Mouse (Mus musculus) cerebellum, adult 9-11 months (tissue): ENCODE measurements at regions not wholly inside any gene's neighbourhood (a gene's known extent, or its start where the extent isn't known, plus 50 kb on each side); places are given as distances from the start of the nearest gene placed in this dataset.

Experiments
- DNase-seq: peaks from one replicate; pipeline ENCODE4 v3.0.0; 2022

DNA sequence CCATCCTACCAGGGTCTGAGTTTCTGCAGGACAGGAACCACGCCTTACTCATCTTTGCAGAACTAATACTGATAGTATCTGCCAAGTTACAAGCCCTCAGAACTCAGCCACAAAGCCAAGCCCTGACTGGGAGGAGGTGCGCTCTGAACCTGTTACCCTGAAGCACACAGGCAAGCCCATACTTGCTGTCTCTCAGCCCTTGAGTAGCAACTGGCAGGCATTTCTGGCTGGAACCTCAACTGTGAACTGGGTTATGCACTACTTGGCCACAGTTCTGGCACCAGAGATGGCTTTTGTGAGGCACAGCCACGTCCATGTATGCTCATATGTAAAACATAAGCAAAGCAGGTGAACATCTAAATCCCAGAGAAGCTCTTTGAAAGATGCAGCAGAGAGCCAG is 179.7 kb upstream of the Nfe2l3 start:
- DNase-seq = no peak

DNA sequence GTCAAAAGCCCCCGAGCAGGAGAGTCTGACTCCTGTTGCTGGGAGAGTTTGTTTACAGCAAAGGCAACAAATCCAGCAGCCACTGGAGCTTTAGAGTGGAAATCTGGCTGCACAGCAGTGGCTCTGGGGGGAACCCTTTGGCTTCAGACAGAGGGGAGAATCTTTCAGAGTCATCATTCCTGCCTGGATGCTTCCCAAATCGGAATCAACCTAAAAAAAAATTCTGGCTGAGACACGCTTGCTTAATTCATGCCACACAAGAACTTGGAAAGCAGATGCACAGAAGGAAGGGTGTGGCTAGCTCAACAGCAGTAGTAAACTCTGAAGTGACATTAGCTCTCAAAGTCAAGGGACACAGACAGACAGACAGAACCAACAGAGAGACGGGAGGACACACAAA is 175.8 kb upstream of the Nfe2l3 start:
- no peak for DNase-seq

DNA sequence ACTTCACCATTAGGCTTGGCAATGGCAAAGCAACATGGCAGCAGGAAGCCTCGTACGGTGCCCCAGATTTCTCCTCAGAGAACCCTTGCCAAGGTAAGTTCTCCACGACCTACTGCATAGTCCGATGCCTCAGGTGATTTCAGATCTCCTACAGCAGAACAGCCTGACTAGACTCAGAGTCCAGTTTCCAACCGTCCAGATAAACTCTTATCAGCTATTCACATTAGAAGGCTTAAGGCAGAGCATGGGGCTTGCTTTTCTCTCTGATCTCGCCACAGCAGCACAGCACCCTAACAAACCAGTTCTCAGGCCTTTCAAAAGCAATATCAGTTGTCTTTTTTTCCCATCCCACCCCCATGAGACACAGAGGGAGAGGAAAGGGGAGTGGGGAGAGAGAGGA is 174.9 kb upstream of the Nfe2l3 start:
- no peak for DNase-seq

DNA sequence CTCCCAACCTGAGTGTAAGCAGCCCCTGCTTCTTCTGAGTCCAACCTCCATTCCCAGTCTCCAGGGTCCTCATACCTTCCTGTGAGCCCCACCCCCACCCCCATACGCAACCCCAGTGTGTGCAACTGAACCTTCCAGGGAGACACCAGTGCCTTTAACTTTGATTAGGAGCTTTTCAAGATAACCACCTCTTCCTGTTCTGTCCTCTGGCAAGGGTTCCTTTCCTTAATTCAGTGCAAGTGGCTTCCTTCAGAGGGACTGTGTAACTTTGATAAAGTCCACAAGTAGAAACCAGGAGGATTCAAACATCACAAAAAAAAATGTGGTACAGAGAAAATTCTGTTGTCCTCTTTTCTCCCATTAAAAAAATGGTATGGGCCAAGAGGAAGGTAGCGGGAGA is 174.2 kb upstream of the Nfe2l3 start:
- no peak for DNase-seq

DNA sequence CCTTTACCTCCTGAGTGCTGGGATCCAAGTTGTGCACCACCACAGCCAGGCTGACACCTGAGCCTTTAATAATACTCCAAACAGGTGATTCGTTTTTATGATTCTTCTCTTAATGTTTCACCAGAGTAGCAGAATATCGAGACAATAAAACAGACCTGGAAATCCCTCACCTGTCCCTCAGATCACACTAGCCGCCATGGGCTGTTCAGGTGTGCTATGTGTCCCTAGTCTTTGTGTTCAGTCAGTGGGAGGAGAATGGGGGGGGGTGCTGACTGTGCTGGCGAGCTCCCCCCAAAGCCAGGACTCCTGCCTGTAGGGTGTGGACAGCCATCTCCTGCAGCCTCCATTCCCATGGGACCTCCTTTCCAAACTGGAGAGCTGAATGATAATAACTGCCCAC is 168.9 kb upstream of the Nfe2l3 start:
- no peak for DNase-seq

DNA sequence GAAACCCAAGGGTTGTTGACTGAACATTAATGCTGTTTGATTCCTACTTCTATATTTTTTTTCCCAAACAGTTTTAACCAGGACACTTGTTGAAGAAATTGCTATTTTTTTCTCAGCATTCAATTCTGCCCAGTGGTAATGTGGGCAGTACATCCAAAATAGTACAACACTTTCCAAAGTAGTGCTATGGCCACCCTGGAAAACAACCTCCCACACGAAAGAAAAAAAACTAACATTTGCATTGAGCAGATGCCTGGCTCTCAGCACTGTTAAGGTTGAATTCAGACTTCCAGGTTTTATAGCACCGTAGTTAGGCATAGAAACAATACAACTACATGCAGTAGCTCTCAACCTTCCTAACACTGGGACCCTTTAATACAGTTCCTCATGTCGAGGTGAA is 167.1 kb upstream of the Nfe2l3 start:
- DNase-seq = no peak

DNA sequence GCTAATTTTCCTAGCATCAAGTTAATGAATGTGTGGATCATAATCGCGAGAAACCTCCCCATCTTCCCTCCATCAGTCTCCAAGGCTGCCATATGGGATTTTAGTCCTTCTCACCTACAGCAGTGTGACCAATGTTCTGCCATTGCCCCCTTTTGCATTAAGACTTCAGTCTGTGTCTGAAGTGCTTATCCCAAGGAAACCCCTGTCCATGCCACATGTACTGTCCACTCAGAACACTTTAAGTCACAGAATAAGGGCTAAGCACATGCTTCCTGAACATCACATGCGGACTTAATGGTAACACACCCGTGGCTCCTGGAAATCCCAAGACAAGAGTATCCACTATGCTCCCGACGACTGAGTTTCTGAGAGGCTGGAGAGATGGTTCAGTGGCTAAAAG is 165.7 kb upstream of the Nfe2l3 start:
- no peak for DNase-seq

DNA sequence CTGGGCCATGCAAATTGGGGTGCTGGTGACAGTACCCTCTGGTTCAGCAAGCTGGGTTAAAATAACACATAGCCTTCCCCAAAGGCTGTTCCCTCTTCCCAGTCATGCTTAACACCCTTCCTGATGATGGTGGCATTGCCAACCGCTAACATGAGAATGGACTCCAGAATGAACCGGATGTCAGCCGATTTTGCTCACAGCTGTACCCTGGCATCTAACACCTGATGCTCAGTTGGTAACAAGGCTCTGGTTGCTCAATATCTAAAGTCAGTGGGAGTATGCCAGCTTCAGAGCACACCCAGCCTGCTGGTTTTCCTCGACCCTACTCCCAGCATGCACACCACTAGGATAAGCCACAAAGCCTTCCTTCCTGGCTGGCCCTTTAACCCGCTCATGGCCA is 164.6 kb upstream of the Nfe2l3 start:
- DNase-seq = no peak

DNA sequence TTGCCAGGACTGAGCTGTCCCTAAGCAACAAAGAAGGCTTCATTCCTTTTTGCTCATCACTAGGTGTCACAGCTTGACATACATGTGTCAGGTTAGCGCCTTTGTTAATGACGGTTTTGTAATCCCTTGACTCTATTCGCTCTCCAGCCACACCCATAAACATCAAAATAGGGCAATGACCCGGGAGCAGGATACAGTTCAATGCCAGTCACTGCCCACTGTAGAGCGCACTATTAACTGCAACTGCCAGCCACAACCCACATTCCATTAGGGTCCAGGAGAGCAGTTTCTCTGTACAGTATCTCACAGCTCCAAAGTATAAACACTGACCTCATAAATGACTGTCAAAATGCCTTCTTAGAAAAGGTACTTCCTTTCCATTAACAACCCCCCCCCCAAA is 163.5 kb upstream of the Nfe2l3 start:
- no peak for DNase-seq

DNA sequence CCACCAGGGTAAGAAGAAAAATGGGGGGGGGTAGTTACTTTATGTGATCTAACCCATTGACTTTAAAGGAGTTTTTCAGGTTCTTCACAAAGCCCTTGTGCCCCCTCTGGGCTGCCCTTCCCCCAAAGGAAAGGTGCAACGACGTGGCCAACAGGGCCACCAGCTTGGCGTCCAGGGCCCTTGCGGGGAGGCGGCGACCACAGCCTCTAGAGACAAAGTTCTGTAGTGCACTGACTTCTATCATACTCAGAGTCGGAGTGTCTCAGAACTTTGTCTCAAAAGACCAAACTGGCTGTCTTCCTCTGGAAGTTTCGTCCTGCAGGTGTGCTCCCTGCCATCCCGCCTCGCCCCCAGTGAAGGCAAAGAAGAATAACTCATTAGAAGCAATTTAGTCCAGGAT is 162.9 kb upstream of the Nfe2l3 start:
- DNase-seq = no peak

DNA sequence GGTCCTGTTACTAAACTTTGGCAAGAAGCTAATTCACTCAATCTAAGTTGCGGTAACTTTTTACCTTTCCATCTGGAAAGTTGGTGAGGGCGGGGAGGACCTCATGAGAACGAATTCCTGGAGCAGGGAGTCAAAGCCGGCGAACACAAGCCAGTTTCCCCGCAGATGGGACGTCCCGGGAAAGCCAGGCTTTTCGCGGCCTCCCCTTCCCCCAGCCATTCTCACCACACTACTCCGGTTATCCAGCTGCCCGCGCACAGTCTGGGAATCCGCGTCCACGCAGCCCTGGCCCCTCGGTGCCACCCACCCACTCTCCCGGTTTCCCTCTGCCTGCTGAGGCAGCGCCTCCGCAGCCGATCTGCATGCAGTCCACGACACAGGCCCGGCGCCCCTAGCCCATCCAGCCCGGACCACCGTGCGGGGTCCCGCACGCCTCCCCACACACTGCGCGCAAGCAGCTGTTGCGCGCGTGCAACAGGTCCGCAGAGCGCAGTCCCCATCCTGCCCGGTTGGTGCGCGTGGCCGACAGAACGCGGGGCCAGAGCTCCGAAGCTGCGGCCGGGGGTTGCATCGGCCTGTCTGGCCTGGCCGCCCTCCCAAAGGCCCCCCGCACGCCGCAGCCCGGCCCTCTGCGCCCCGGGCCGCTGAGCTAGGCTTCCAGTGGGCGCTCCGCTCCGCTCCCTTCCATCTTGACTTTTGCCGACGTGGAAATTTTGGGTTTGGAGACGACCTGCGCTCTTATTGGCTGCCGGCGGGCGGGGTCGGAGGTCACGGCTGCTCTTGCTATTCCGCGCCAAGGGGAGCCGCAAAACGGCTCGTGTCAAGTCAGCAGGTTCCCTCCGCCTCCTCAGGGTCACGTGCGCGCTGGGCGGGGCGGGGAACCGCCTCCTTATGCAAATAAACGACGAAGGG is 162.0 kb upstream of the Nfe2l3 start:
- peak; percentile 6 for DNase-seq

DNA sequence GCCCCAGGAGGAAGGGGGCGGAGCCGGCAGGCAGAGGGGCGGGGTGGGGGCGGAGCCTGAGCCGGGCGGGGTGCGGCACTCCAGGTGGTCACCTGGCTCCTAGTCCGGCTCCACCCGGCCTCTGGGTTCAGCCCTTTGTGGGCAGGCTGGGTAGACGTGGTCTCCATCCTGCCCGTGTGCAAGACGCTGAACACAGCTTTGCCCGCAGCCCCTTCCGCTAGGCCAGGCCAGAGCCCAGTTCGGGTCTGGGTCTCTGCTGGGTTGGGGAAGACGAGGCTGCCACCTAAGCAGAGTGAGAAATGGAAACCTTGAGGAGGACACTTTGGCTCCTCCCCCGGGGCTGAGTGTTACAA is 161.4 kb upstream of the Nfe2l3 start:
- no peak for DNase-seq

DNA sequence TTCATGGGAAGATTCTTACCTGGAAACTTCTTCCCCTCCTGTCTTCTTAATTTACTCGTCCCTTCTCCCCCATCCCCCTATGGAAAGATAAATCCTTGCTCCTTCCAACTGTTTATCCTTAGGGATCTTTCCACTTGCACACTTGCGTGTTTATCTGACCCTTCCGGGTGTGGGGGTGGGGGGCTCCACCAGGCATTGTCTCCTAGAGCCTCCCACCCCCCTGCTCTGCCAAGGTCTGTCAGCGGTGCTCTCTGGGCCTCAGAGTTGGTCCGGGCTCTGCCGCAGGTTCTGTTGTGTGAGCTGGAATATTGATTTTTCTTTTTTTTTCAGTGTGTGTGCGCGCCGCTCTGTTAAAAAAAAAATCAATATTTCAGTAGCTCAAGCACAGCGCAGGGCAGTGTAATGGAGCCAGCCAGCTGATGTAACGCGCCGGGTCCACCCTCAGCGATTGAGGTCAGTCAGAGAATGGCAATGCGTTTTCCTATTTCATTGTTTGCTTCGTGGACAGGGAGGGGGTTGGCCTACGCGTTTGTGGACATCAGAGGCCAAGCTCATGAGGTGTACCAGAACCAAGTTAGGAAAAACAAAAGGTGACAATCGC is 160.2 kb upstream of the Nfe2l3 start:
- DNase-seq = no peak

DNA sequence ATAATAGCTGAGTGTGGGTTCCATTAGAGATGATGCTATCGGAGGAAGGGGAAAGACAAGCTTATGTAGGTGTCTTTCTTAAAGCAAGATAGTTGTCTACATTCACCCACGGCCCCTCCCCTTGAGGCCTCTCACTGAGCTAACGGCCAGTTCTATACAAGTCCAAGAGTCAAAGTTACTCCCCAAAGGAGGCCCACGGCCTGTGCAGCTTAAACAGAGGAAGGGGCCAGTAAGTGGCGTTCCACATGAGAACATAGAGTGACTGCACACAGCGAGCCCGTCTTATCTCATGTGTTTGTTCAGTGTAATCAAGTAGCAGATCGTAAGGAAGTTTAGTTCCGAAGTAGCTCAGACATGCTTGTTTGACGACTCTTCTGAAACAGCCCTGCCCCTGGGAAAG is 153.0 kb upstream of the Nfe2l3 start:
- DNase-seq = no peak

DNA sequence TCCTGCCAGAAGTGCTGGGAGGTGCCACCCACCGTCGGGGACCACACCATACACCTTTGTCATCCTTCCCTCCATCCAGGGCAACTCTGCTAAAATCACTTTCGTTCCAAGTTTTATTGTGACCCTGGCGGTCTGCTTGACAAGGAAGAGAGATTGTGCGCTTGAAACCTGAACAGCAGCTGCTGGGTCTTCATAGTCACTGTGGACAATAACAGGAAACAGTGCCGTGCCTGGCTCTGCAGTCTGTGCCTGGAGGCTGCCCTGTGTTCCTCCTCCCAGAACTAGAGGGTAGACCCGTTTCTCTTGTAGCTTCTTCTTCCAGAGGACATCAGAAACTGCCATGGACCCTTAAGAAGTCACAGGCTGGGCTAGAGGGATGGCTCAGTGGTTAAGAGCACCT is 152.2 kb upstream of the Nfe2l3 start:
- no peak for DNase-seq

DNA sequence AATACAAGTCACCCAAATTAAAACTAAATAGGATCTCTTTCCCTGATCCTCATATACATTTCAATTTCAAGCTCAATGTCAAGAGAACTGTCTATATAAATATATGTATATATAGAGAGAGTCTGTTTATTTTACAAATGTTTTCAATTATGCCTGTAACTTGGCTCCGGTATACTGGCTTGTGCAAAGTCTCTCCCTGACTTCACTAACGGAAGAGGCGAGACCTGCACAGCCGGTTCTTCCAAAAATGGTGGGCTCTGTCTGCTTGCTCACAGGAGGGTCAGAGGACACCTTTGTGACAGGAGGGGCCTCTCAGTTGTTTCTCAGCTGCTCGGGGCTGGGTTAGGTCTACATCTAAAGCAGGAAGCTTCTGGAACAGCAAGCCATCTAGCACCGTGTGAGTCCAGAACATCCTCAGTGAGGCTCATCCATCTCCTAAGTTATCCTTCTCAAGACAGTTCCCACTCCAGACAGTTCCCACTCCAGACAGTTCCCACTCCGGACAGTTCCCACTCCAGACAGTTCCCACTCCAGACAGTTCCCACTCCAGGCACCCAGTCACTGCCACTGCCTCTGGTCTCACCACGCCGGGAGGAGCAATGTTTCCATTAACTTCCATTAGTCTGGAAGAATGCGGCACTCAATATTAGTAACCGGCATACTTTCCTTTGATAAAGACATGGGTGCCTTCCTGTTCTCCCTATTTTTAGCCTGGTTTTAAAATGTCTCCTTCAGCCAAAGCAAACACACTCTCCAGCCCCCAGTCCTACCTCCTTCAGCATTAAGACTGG is 148.4 kb upstream of the Nfe2l3 start:
- no peak for DNase-seq

DNA sequence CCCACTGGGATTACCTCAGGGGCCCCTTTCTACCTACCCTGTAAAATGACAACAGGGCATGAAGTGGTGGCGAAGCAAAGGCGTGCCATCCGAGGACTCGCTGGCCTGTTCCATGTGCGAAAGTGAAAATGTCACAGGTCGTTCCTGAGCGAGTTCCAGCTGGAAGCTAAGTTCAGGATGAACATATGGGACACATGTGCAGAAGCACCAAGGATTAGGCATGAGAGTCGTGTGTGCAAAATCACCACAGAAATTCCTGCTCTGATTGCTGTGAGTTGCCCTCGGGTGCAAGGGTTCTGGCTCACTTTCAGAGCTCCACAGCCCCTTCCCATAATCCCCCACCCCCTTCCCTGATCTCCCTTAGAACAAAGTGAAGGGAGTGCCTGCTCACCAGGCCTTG is 147.6 kb upstream of the Nfe2l3 start:
- DNase-seq = no peak

DNA sequence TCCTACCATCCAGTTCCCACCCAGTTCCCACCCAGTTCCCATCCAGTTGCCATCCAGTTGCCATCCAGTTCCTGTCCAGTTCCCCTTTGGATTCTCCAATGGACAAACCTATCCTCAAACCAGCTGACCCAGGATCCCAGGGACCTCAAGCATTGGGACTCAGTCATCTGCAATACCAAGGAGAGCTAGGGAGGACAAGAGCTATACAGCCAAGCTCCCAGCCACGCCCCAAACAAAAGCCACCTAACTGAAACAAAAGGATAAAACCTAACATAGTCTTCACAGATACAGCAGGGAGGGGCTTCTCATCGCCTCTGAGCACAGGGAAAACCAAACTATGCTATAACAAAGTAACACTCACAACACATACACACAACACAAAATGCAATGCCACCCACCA is 145.6 kb upstream of the Nfe2l3 start:
- DNase-seq = no peak

DNA sequence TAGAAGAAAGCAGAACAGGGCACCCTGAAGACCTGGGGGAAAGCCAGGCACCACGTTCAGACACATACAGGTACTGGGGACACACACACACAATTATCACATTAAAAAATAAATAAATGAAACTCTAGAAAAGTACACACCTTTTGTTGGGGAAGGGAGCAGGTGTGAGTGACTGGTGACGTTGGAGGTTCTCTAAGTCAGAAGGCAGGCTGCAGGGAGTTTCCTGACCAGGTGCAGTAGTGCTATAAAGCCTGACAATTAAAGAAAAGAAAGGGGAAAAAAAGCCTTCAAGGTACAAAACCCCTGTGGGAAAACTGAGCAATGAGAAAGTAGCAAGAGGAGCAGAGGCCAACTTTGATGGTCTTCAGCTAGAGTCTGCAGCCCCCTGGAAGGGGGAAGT is 145.1 kb upstream of the Nfe2l3 start:
- no peak for DNase-seq

DNA sequence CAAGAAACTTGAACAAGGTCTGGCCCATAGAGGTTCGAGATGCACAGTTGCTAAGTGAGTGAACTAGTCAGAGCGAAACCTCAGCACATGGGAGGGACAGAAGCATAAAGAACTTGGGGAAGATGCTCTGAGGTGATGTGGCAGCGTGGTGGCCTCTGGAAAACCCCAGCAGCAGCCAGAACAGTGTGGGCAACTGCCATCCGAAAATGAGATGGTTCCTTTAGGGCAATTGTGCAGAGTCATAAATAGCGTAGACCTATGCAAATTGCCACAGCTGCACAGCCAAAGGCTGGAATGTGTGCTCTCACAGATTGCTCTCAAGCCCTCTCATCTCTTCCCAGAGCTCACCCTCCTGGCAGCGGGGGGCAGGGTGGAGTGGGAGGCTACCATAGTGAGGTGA is 144.7 kb upstream of the Nfe2l3 start:
- DNase-seq = no peak

DNA sequence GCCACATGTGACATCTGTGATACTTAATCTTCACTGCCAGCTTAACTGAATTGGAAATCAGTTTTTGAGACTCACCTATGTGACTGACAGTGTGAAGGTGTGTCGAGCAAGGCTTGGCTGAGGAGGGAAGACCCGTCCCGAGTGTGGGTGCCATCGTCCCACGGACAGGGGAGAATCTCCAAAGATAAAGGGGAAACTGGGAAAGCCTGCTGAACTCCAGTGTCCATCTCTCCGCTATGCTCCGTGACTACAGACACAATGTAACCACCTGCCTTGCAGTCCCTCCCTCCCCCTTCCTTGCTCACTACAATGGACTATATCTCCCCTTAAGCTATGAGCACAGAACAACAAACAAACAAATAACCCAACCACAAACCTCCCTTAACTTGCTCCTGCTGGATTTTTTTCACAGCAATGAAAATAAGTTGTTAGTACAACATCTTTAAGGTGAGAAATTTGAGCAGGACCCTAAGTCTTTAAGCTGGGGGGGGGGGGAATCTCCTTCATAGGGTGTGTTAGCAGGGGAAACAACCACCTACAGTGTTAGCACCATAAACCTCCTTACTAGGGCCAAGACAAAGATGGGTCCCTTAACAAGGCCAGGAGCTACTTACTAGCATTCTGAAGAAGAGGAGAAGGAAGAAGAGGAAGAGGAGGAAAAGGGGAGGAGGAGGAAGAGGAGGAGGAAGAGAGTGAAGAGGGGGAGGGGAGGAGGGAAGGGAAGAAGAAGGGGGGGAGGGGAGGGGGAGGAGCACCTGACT is 144.0 kb upstream of the Nfe2l3 start:
- DNase-seq = no peak

DNA sequence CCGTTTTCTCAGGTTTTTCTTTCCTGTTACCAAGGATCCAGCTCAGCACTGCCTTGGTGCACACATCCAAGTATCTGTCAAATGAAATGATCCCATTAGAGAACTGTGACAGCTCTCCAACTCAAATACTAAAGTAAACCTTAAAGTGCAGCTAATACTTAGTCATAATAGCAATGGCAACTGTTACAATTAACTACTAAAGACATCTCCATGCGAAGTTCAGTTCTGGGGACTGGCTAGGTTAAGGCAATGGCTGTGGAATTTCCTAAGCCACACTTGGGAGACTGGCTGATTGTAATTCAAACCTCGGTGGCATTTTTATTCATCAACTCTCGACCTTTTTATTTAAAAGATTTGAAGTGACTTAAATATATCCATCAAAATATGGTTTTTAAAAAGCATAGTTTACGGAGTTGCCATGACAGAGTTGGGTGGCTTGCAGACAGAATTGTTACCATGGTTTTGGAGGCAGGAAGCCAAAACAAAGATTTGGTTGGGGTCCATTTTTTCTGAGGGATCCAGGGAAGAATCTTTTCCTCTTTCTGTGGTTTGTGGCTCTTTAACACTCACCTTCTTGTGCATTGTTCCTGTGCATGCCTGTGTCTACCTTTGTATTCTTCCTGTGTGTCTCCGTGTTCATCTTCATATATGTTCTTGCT is 143.3 kb upstream of the Nfe2l3 start:
- no peak for DNase-seq
